Mouse (Mus musculus): ENCODE measurements around the gene Dbx1.

Dbx1 gene

GRCm38 (mm10) chr7:49636491-49637115 is at the start of gene Dbx1:
Dbx1 (minus strand) TSS chr7:49636849.
- no peak for DNase-seq (ENCODE audit: low spot score in 2 of 2)

GRCm38 (mm10) chr7:49678826-49679377 is 42.3 kb upstream of the Dbx1 start:
- no peak for DNase-seq (ENCODE audit: low spot score in 2 of 2)

GRCm38 (mm10) chr7:49678100-49678825 is 41.6 kb upstream of the Dbx1 start:
- no peak for DNase-seq (ENCODE audit: low spot score in 2 of 2)

- no peak for DNase-seq (ENCODE audit: low spot score in 2 of 2)
Observed at GRCm38 (mm10) chr7:49677166-49677565, 40.5 kb upstream of the Dbx1 start.

- no peak for DNase-seq (ENCODE audit: low spot score in 2 of 2)
Observed at GRCm38 (mm10) chr7:49676627-49677026, 40.0 kb upstream of the Dbx1 start.

- no peak for DNase-seq (ENCODE audit: low spot score in 2 of 2)
Observed at GRCm38 (mm10) chr7:49668260-49668857, 31.7 kb upstream of the Dbx1 start.

- no peak for DNase-seq (ENCODE audit: low spot score in 2 of 2)
Observed at GRCm38 (mm10) chr7:49663575-49663974, 26.9 kb upstream of the Dbx1 start.

GRCm38 (mm10) chr7:49662492-49663026 is 25.9 kb upstream of the Dbx1 start:
- DNase-seq (ENCODE audit: low spot score in 2 of 2): no peak

GRCm38 (mm10) chr7:49661811-49662491 is 25.3 kb upstream of the Dbx1 start:
- DNase-seq (ENCODE audit: low spot score in 2 of 2): no peak

GRCm38 (mm10) chr7:49640709-49641305 is 4.2 kb upstream of the Dbx1 start:
- DNase-seq (ENCODE audit: low spot score in 2 of 2): no peak

GRCm38 (mm10) chr7:49639864-49640708 is 3.4 kb upstream of the Dbx1 start:
- no peak for DNase-seq (ENCODE audit: low spot score in 2 of 2)

GRCm38 (mm10) chr7:49638941-49639776 is 2.5 kb upstream of the Dbx1 start:
- no peak for DNase-seq (ENCODE audit: low spot score in 2 of 2)

GRCm38 (mm10) chr7:49637851-49638663 is 1.4 kb upstream of the Dbx1 start:
- no peak for DNase-seq (ENCODE audit: low spot score in 2 of 2)

GRCm38 (mm10) chr7:49637281-49637680 is 632 bp upstream of the Dbx1 start:
- no peak for DNase-seq (ENCODE audit: low spot score in 2 of 2)

- no peak for DNase-seq (ENCODE audit: low spot score in 2 of 2)
Observed at GRCm38 (mm10) chr7:49635971-49636370, 678 bp downstream of the Dbx1 start.

- no peak for DNase-seq (ENCODE audit: low spot score in 2 of 2)
Observed at GRCm38 (mm10) chr7:49635074-49635621, 1.5 kb downstream of the Dbx1 start.

- no peak for DNase-seq (ENCODE audit: low spot score in 2 of 2)
Observed at GRCm38 (mm10) chr7:49634291-49635073, 2.2 kb downstream of the Dbx1 start.

Data from urinary bladder, postnatal 36 days (tissue).